Mouse (Mus musculus): ENCODE results near the gene Olfr267. TPM values are rescaled to one million over a fixed set of nuclear protein-coding genes. Genes with fewer than 3 reads are reported as not detected.

Gene Olfr267
- not detected for polyA plus RNA-seq (2014; fragmentation: Illumina TruSeq; extraction: RNeasy Lipid Tissue Mini Kit (QIAGEN cat#74804); ENCODE audit: low read depth, low replicate concordance)

GRCm38 (mm10) chr4:58787616-58788015 lies at the start of gene Olfr267:
Gene Olfr267, minus strand, starts transcription at chr4:58787716.

Other genes starting within 250 kb of the Olfr267 start
- gene Lpar1, start 233.8 kb downstream of the Olfr267 start, polyA plus RNA-seq (2014; fragmentation: Illumina TruSeq; extraction: RNeasy Lipid Tissue Mini Kit (QIAGEN cat#74804); ENCODE audit: low read depth, low replicate concordance) = 0.74 TPM
- gene Ecpas, start 125.0 kb upstream of the Olfr267 start, polyA plus RNA-seq (2014; fragmentation: Illumina TruSeq; extraction: RNeasy Lipid Tissue Mini Kit (QIAGEN cat#74804); ENCODE audit: low read depth, low replicate concordance) = 73.9 TPM
- gene Zkscan16, start 155.9 kb upstream of the Olfr267 start, polyA plus RNA-seq (2014; fragmentation: Illumina TruSeq; extraction: RNeasy Lipid Tissue Mini Kit (QIAGEN cat#74804); ENCODE audit: low read depth, low replicate concordance) = not detected
- 1.3 TPM for gene Ptgr1, start 199.4 kb upstream of the Olfr267 start, polyA plus RNA-seq (2014; fragmentation: Illumina TruSeq; extraction: RNeasy Lipid Tissue Mini Kit (QIAGEN cat#74804); ENCODE audit: low read depth, low replicate concordance)
- 47.1 TPM for gene Dnajc25, start 207.3 kb upstream of the Olfr267 start, polyA plus RNA-seq (2014; fragmentation: Illumina TruSeq; extraction: RNeasy Lipid Tissue Mini Kit (QIAGEN cat#74804); ENCODE audit: low read depth, low replicate concordance)
- not detected for gene Gm20503, start 215.5 kb upstream of the Olfr267 start, polyA plus RNA-seq (2014; fragmentation: Illumina TruSeq; extraction: RNeasy Lipid Tissue Mini Kit (QIAGEN cat#74804); ENCODE audit: low read depth, low replicate concordance)
- gene Gng10, start 247.4 kb upstream of the Olfr267 start, polyA plus RNA-seq (2014; fragmentation: Illumina TruSeq; extraction: RNeasy Lipid Tissue Mini Kit (QIAGEN cat#74804); ENCODE audit: low read depth, low replicate concordance) = 27.4 TPM

Measured in liver, adult 10 weeks (tissue).